Mouse (Mus musculus) 416B (cell line): ENCODE results near the gene Gcnt2.
"Not testable (repeated sequence)": the region's sequence is repeated elsewhere in the genome, so short reads cannot be mapped to it uniquely, and the experiment has no call there.

Experiments used
- DNase-seq: peaks from one replicate; pipeline ENCODE4 v3.0.0; 2011; ENCODE audit warnings: low read depth

The Gcnt2 gene

DNA sequence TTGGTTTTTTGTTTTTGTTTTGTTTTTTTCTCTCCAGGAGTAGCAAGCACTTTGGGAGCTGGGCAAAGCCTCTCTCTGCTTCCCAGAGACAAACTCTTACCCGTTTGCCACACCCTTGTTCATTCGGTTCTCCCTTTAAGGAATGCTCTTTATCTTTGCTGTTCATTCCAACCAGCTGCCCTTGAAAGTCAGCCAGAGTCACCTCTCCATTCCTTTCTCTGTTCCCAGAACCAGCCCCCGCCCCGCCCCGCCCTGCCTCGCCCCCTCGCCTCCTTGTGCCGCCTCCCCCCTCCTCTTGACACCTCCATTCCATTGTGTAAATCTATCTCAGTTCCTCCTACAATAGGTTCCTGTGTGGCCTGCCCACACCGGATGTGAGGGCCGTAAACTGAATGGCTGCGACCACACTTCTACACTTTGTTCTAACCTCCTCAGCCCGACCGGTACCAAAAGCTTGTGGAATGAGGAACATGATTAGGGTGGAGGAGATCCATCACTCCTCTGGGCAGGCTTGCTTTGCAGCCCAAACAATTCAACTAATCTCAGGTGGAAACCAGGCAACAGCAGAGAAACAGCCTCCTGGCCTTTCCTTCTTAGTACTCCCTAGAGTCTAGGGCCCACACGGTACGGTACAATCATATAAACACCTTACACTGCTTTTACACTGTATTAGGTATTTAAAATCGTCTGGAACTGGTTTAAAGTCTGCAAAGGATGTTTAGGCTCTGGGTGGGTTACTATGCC, 9.5 kb downstream of the Gcnt2 start:
- peak; percentile 95 for DNase-seq

DNA sequence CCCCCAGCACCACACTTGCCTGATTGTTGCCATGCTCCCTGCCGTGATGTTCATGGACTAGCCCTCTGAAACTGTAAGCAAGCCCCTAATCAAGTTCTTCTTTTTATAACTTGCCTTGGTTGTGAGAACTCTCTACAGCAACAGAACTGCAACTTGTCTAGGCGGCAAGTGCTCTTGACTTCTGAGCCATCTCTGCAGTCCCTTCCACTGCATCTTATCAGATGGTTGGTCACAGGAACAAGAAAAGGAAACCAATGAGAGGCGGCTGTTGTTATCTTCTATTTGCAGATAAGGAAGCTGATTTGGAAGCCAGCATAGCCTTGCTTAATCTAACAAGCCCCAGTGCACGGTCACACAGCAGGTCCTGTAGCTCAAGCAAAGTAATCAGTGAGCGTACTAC, 14.5 kb downstream of the Gcnt2 start:
- DNase-seq, result peak; percentile 99

DNA sequence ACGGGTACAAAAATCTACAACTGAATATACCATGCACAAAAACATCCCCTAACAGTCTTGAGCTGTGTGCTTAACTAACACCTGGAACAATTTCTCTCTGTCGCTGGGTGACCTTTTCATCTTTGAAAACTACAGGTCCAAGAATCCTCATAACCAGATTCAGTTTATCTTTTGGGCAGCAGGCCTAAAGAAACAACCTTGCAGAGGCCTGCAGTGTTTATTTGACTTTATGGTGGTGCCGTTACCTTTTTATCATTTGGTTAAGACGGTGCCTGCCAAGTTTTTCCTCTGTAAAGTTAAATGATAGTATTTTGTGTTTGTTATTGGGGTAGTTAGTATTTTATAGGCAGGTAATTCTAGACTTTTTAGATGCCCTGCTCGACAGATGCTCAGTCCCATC, 15.9 kb downstream of the Gcnt2 start:
- DNase-seq, result no peak

DNA sequence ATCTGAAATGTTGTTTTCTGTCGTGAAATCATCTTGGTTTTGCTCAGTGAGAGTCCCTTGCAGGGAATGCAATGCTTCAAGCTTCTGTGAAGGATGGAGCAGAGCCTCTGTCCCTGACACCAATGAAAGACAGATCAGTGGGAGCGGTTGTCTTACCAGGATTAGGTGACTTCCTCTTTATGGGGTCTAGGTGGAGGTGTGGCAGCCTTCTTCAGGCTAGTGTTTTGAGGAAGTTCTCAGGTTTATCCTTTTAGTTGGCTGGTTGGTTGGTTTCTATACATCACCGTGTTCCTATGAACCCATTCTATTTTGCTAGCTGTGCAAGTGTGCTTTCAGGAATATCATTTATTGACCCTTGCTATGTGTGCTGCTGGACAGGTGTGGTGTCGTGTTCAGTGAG, 18.0 kb downstream of the Gcnt2 start:
- no peak for DNase-seq

DNA sequence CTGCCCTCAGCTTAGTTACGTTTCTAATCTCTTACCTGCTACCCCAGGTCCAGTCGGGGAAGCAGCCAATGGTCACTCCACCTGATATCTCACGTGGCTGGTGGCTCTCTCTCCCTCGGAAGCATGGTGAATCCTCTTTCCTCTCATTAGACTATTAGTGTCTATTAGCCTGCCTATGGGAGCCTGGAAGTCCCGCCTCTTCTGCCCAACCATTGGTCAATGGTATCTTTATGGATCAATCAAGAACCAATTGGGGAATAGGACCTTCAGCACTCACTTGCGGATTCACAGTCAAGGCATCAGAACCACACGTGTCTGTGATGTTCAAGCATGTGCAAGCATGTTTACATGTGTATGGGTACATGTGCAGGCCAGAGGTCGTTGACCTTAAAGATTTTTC, 21.0 kb downstream of the Gcnt2 start:
- DNase-seq, result no peak

DNA sequence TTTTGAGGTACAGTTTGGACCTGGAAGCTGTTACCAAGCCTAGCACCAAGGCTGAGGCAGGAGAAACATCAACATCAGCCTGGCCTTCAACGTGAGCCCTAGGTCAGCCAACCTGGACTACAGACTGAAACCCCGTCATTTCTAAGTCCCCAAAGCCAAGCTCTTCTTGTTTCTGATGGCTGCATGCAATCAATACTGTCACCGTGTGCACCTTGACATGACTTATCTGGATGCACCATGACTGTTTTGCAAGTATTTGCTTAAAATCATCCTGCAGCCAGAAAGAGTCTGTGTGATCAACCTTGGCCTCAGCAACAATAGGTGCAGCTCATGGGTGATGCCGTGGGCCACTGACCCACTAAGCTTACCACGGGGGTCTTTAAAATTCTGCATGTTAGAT, 23.1 kb downstream of the Gcnt2 start:
- DNase-seq, result no peak

DNA sequence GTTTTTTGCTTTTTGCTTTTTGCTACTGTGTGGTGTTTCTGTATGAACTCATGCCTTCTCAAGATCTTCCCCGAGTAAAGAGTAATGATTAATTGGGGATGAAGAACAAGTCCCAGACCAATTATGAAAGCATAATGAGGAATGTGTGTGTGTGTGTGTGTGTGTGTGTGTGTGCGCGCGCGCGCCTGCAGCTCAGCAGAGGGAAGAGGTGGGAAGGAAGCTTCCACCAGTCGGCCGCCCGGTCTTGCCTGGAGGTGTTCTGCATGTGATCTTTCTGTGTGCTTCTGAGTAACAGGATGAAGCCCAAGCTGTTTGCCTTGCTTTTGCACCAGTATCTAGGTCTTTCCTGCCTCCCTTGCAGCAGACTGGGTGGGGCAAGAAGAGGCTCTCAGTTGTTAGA, 24.3 kb downstream of the Gcnt2 start:
- no peak for DNase-seq

DNA sequence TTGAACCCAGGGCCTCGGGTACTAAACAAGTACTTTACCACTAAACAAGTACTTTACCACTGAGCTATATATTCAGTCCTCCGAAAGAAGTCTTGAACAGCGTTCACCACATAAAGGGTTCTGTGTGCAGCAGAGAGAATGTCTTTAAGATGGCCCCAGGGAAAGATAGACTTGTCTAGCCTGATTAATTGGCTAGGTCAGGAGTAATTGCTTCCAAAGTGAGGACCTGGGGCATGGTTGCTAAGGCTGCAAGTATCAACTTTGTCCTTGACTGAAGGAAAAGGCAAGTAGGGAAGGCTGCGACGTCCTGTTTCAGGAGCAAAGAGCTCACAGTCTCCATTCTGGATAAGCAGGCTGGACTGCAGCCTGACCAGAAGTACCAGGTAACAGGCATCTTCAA, 25.3 kb downstream of the Gcnt2 start:
- no peak for DNase-seq

DNA sequence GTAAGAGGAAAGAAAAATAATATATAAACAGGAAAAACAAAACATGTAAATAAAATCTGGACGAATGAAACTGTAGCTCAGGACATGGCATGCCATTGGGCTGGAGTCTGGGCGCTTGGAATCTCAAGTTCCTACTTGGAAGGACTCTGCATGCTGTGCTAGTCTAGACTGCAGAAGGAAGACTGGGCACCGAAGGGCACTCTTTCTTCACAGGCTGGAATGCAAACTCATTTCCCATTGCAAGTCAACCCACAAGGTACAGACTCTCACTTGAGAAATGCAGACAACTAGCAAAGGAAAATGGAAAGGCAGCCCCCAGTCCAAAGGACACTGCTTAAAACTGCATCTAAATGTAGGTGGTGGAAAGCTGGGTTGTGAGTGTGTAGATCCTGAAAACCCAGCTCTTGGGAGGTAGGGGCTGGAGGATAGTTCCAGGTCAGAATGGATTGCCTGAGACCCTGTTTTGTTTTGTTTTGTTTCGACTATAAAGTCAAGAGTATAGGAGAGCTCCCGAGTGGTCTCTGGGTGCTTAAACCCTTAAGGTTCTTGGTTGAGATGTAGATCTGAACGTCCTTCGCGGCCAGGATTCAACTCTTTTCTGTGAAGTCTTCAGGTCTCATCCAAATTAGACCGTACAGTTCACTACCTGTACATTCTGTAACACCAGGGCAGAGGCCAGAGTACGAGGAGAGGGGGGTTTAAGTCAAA, 26.5 kb downstream of the Gcnt2 start:
- DNase-seq, result peak; percentile 54

DNA sequence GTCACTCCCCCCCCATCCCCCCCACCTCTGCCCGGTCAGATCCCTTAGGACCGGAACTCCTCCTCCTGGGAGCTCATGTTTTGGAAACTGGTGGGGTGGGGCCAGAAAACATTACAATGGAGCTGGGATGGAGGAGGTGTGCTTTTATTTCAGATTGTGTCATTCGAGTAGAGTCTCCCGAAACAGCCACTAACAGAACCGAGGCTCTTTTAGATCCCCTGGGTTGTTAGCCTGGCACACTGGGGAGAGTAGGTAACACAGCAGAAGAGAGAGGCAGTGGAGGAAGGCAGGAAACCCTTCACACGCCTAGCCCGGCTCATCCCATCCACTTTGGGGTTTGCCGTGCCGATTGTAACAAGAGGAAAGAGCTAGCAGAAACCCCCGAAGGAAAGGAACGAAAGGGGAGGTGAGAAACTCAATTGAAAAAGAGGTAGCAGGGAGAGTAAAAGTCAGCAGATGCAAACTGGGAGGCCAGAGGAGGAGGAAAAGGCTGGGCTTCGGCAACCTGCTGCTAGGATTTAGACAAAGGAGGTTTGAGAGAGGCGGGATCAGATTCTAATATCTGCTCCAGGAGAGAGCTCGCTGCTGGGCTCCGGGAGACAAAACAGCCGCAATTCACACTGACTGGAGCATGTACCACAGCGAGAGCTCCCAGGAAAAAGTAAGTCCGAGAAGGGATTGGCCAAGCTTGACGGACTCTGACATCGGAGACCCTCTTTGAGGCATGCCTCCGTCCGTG, 27.3 kb downstream of the Gcnt2 start:
- DNase-seq, result peak; percentile 33

DNA sequence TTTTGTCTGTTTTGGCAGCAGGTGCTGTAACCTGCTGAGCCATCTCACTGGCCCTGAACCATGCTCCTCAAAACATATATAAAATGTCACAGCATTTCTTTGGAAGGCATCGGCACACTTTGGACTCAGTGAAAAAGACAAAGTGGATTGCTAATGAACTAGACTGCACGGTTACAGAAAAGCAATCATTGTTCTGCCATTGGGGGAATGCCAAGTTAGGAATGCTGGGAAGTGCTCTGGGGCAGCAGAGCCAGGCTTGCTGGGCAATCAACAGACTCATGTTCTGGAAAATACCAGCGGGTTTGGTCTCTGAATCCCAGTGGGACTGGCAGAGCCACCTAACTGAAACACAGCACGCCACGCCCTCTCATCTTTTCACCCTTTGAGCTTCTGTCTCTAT, 31.0 kb downstream of the Gcnt2 start:
- DNase-seq, result no peak

DNA sequence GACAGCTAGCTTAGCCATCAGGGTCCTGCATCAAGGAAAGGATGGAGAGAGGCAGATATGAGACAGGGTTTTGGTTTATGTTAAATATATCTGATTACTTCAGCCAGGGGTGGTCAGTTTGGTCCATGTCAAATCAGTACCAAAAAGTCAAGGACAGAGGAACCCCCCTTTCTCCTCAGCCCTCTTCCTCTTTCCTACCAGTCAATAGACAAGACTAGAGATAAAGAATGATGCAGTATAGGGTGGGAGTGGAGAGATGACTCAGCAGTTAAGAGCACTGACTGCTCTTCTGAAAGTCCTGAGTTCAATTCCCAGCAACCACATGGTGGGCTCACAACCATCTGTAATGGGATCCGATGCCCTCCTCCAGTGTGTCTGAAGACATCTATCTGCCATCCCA, 31.8 kb downstream of the Gcnt2 start:
- peak; percentile 92 for DNase-seq

DNA sequence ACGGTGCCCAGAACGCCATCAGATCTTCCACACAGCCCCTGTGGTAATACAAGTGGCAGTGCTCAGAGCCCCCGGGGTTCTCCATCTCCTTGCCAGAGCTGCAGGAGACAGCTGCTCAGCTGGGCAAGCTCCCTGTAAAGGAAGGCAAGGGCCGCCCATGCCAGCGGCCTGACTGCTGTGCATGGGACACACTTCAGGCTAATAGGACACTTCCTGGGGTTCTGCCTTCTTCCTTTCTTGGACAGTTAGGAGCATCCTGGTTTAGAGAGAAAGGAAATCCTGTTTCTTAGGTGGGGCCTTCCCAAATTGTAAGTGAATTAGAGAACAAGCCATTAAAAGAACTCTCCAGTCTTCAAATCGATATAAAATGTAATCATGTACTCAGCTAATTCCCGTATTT, 32.5 kb downstream of the Gcnt2 start:
- no peak for DNase-seq

DNA sequence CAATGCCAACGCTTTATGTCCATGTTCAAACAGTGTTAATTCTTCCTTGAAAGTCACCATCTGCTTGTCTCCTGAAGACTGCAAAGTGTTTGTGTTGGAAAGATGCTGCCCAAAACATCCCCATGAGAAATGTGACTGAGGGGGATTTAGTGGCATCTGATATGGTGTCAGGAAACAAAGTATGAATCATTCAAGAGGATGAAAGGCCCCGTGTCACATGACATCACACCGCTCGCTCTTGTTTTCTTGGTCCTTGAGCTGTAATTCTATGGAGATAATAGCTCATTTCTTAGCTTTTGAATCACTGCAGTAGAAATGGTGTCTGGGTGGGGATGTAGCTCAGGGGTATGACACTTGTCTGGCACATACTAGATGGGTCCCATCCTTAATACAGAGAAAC, 33.0 kb downstream of the Gcnt2 start:
- peak; percentile 83 for DNase-seq

DNA sequence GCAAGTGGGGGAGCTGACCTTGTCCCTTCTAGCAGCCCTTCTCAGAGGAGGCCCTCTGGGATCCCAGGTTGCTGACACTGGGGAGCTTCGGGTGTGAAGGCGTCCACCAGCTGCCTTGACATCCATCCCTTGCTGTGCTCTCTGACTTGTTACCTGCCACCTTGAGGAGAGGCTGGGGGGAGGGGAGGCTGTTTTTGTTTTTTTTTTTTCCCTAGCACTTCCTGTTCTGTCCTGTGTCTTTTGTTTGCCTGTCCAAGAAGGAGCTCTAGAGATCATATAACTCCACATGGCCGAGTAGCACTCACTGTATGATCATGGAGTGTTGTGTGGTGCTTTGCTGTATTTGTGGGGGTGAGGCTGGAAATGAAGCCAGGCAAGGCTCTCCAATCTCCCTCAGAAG, 34.0 kb downstream of the Gcnt2 start:
- no peak for DNase-seq

DNA sequence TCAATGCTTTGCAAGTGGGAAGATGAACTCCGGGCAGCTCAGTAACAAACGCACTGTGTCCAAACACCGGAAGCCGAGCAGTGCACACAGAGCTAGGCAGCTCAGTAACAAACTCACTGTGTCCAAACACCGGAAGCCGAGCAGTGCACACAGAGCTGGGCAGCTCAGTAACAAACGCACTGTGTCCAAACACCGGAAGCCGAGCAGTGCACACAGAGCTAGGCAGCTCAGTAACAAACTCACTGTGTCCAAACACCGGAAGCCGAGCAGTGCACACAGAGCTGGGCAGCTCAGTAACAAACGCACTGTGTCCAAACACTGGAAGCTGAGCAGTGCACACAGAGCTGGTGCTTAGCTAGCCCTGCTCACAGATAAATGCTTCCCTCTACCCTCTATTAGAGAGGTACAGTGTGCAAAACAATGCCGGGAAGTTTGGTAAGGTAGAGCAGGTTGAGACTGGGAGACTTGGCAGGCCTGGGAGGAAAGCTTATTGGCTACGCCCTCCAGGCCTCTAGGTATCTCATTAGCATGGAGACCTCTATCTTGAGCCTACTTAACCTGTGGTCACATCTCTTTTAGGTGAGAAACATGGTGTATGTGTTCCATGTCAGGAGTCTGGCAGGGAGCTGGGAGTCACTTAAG, 38.6 kb downstream of the Gcnt2 start:
- not testable (repeated sequence) for DNase-seq

DNA sequence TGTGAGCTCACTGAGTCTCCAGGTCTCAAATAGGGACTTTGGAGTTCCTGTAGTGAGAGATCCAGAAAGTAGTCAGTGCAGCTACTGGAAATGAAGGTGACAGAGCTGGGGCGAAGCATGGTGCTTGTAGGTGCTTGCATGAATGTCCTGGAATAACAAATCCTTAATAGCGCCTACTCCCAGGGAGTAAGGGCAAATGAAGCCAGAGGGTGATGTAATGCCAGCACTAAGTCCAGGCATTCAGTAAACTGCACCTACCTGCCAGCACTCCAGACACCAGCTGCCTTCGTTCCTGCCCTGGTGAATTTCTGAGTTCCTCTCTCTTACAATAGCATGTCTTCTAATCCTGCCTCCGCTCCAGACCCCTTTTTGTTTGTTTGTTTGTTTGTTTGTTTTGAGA, 39.1 kb downstream of the Gcnt2 start:
- no peak for DNase-seq

DNA sequence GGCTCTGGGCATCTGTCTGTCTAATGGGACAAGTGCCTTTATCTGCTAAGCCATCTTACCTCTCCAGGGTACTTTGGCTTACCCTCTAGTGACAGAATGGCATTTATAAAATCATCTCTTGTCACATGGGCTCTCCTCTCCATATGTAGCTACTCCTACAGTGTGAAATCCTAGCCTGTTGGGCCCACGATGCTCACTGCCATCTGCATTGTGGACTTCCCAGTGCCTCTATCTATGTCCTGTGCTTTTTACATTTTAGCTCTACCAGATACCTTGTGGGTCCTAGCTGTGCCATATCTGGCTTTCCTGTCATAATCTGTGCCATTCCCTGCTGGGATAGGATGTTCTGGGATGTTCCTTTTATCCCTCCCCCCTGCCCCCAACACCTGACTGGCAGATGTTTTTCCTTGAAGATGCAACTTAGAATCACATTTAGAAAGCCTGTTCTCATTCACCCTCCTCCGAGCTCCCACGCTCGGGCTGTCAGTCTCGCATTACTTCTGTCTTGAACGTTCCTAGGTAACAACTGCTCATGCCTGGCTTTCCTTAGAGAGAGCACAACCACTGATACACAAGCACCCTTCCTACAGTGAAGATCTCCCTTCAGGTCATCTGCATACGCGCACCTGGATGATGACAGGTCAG, 39.9 kb downstream of the Gcnt2 start:
- DNase-seq, result no peak

DNA sequence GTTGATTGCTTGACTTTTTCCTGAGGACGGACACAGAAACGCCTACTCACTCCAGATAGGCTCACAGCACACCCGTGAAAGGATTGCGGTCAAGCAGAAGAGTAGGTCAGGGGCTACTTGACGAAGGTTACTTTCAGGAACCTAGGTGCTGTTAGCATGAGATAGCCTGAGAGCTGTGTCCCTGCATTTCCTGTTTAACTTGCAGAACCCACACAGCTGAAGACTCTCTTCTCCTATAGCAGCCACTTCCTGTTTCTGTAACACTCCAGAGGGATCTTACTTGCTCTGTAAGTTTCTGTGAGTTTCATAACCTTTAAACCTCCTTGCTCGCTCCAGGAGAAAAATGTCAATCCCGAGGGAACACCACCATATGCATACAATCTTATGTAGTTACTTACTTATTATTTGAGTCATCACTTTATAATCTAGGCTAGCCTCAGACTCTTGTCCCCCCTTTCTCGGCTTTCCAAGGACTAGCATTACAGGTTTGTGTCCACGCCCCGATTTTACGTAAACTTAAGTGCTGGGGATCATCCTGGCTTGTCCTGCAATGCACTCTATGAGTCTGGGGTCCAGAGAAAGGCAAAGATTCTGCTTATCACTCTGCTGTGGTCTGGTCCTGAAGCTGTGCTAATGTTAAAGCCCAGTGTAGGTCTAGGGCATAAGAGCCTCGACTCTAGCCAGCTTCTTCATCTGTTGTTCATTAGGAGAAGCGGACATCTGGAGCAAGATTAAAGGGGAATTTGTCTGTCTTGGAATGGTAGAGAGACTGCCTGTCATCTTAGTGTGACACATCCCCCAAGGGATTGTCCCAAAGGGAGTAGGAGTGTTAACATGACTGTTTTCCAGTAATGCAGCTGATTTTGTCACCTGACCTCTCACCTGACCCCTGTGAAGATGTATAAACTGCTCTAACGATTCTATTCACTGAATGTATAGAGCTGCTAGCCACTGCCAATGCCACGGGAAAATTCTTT, 40.7 kb downstream of the Gcnt2 start:
- DNase-seq, result peak; percentile 59

DNA sequence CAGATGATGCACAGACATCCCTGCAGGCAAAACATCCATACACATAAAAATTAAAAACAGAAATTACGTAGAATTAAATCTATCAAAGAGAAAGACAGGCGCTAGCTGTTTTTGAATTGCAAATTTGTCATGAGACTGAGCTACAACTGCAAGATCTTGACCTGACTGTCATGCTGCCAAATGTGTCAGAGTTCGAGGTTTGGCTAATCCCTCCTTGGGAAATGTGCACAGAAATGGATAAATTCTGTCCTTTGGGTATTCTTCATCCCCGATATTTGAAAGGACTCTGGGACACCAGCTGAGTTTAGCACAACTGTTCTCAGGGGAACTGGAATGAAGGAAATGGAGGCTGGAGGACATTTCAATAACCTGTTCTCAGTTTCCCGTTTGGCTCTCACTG, 41.7 kb downstream of the Gcnt2 start:
- no peak for DNase-seq
